Mouse (Mus musculus) 416B (cell line): Measurements from ENCODE around the gene Llph.
A peak's percentile ranks its signal among the peaks of the same experiment; 100 is the strongest.

ENCODE experiments used
- DNase-seq: peaks from one replicate; pipeline ENCODE4 v3.0.0; 2011; ENCODE audit warnings: low read depth

Gene Llph

GRCm38 (mm10) chr10:120226871-120227661, at the start of gene Llph:
Gene Llph, plus strand, starts transcription at chr10:120227070.
- DNase-seq, result peak; percentile 82

GRCm38 (mm10) chr10:120182887-120183286, 44.0 kb upstream of the Llph start:
- DNase-seq, result peak; percentile 82

- peak; percentile 34 for DNase-seq
These were observed 43.5 kb upstream of the Llph start for GRCm38 (mm10) chr10:120183342-120183741.

GRCm38 (mm10) chr10:120188513-120188912, 38.4 kb upstream of the Llph start:
- peak; percentile 67 for DNase-seq

- DNase-seq, result peak; percentile 20
These were observed 37.6 kb upstream of the Llph start for GRCm38 (mm10) chr10:120189276-120189675.

- DNase-seq, result peak; percentile 37
These were observed 37.1 kb upstream of the Llph start for GRCm38 (mm10) chr10:120189782-120190181.

- DNase-seq, result peak; percentile 31
These were observed 35.7 kb upstream of the Llph start for GRCm38 (mm10) chr10:120191165-120191564.

- no peak for DNase-seq
These were observed 34.6 kb upstream of the Llph start for GRCm38 (mm10) chr10:120192278-120192677.

- DNase-seq, result peak; percentile 65
These were observed 33.6 kb upstream of the Llph start for GRCm38 (mm10) chr10:120193255-120193654.

- no peak for DNase-seq
These were observed 29.6 kb upstream of the Llph start for GRCm38 (mm10) chr10:120197061-120197835.

- no peak for DNase-seq
These were observed 25.5 kb upstream of the Llph start, which contains the start of gene Tmbim4 for GRCm38 (mm10) chr10:120201131-120201921. Gene Tmbim4, plus strand, starts transcription at chr10:120201590.

- peak; percentile 66 for DNase-seq
These were observed 24.9 kb upstream of the Llph start, which contains the start of gene Irak3 for GRCm38 (mm10) chr10:120201961-120202402. Gene Irak3, minus strand, starts transcription at chr10:120202130.

GRCm38 (mm10) chr10:120202467-120203250, 24.2 kb upstream of the Llph start:
- peak; percentile 40 for DNase-seq

- peak; percentile 64 for DNase-seq
These were observed 22.2 kb upstream of the Llph start for GRCm38 (mm10) chr10:120204591-120205210.

GRCm38 (mm10) chr10:120208015-120208414, 18.9 kb upstream of the Llph start:
- DNase-seq, result peak; percentile 78

- DNase-seq, result peak; percentile 90
These were observed 18.0 kb upstream of the Llph start for GRCm38 (mm10) chr10:120208575-120209538.

- peak; percentile 70 for DNase-seq
These were observed 17.3 kb upstream of the Llph start for GRCm38 (mm10) chr10:120209539-120209925.

- no peak for DNase-seq
These were observed 16.8 kb upstream of the Llph start for GRCm38 (mm10) chr10:120210096-120210495.

- DNase-seq, result peak; percentile 39
These were observed 9.8 kb upstream of the Llph start for GRCm38 (mm10) chr10:120217099-120217498.

GRCm38 (mm10) chr10:120218996-120219395, 7.9 kb upstream of the Llph start:
- DNase-seq, result no peak
